Mouse (Mus musculus) spleen, postnatal 10 days (tissue): ENCODE results near the gene Col9a3.

Experiments used
- DNase-seq, 2 experiments: peaks; one replicate each; pipeline ENCODE4 v3.0.0; 2021 to 2022; ENCODE audit warnings: low spot score in 2 of 2

Gene Col9a3

GRCm38 (mm10) chr2:180597490-180597889 is at the start of gene Col9a3:
Col9a3 (plus strand) TSS chr2:180597790.
- DNase-seq, result no peak

GRCm38 (mm10) chr2:180552340-180552739 is 45.2 kb upstream of the Col9a3 start:
- DNase-seq, result no peak

GRCm38 (mm10) chr2:180555219-180555618 is 42.4 kb upstream of the Col9a3 start:
- DNase-seq, result no peak

- no peak for DNase-seq
These were observed 41.1 kb upstream of the Col9a3 start for GRCm38 (mm10) chr2:180556470-180556869.

- peak in 1 of 2 experiments; percentile 46 for DNase-seq
These were observed 37.3 kb upstream of the Col9a3 start for GRCm38 (mm10) chr2:180560245-180560644.

GRCm38 (mm10) chr2:180562146-180562545 is 35.4 kb upstream of the Col9a3 start:
- DNase-seq, result no peak

- DNase-seq, result no peak
These were observed 34.3 kb upstream of the Col9a3 start for GRCm38 (mm10) chr2:180563296-180563695.

- DNase-seq, result no peak
These were observed 33.7 kb upstream of the Col9a3 start for GRCm38 (mm10) chr2:180563841-180564240.

GRCm38 (mm10) chr2:180566240-180566913 is 31.2 kb upstream of the Col9a3 start:
- DNase-seq, result peak in 1 of 2 experiments; percentile 70

GRCm38 (mm10) chr2:180569028-180569643 is 28.5 kb upstream of the Col9a3 start:
- no peak for DNase-seq

- DNase-seq, result no peak
These were observed 21.1 kb upstream of the Col9a3 start for GRCm38 (mm10) chr2:180576482-180576881.

- DNase-seq, result peak; percentile 44 to 79
These were observed 18.9 kb upstream of the Col9a3 start for GRCm38 (mm10) chr2:180578686-180579085.

GRCm38 (mm10) chr2:180581002-180581401 is 16.6 kb upstream of the Col9a3 start, which contains the start of gene Mrgbp:
Mrgbp (plus strand) TSS chr2:180581304.
- no peak for DNase-seq

- peak; percentile 98 to 99 for DNase-seq
These were observed 15.0 kb upstream of the Col9a3 start for GRCm38 (mm10) chr2:180582481-180583153.

GRCm38 (mm10) chr2:180583154-180583507 is 14.5 kb upstream of the Col9a3 start:
- DNase-seq, result peak; percentile 24 to 35

GRCm38 (mm10) chr2:180588736-180589122 is 8.9 kb upstream of the Col9a3 start:
- no peak for DNase-seq

GRCm38 (mm10) chr2:180589123-180589831 is 8.3 kb upstream of the Col9a3 start, which contains the start of gene Ogfr:
Ogfr (plus strand) TSS chr2:180589245.
- peak; percentile 83 to 85 for DNase-seq

- no peak for DNase-seq
These were observed 641 bp downstream of the Col9a3 start for GRCm38 (mm10) chr2:180598157-180598705.

- DNase-seq, result no peak
These were observed 3.0 kb downstream of the Col9a3 start for GRCm38 (mm10) chr2:180600569-180601021.

- no peak for DNase-seq
These were observed 7.2 kb downstream of the Col9a3 start for GRCm38 (mm10) chr2:180604781-180605180.

- no peak for DNase-seq
These were observed 12.7 kb downstream of the Col9a3 start for GRCm38 (mm10) chr2:180610283-180610682.

- DNase-seq, result no peak
These were observed 14.3 kb downstream of the Col9a3 start for GRCm38 (mm10) chr2:180611882-180612281.
